Mouse (Mus musculus) frontal cortex, adult (tissue): ENCODE measurements at regions not wholly inside any gene's neighbourhood (a gene's known extent, or its start where the extent isn't known, plus 50 kb on each side); places are given as distances from the start of the nearest gene placed in this dataset.

Experiments
- ATAC-seq: cut with Nextera tagmentation; 2 replicates; pipeline ENCODE4 v1.9.2; 2017; ENCODE audit warnings: mild to moderate bottlenecking, moderate library complexity, mixed read lengths; ENCODE audit not compliant: low TSS enrichment

DNA sequence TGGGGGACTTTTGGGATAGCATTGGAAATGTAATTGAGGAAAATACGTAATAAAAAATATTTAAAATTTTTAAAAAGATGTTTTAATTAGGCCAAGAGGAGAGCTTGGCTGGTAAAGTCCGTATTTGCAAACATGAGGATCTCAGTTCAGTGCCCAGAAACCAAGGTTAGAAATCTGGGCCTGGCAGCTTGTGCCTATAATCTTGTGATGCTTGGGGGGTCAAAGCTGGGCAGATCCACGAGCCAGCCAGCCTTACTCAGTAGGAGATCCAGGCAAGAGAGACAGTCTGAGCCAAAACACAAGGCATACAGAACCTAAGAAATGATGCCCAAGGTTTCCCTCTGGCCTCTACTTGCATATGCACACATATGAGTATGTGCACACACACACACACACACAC lies 54.1 kb upstream of the Cxadr start:
- ATAC-seq: no peak

DNA sequence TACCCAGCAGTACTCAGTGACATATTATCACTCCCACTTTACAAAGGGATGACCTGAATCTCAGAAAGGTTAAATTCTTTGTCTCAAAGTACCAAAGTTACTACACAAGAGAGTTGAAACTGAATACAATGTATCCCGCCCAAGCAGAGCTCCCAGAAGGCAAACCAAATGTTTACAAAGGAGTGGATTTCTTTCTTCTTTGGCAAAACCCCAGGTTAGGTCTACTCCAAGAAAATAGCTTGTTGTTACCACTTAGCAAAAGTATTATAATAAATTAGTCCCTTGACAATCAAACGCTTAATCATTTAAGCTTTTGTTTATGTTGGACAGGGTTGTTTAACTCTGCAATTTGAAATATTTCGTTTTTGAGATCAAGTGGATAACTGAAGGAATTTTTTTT lies 58.6 kb upstream of the Cxadr start:
- no peak for ATAC-seq

DNA sequence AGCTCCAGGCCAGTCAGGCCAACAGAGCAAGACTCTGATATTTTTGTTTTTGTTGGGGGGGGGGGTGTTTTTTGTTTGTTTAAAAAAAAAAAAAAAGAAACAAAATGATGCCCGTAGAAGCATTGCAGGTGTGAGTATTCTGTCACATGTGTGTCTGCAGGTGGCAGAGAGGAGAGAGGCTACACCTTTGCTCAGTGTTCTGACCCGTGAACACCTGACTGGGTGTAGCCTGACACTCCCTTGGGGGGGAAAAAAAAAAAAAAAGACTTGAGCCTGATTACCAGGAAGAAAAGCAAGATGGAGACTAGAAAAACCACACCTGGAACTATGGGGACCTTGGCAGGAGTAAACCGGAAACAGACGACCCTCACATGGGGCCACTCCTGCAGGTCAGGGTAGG lies 61.1 kb upstream of the Cxadr start:
- ATAC-seq: no peak

DNA sequence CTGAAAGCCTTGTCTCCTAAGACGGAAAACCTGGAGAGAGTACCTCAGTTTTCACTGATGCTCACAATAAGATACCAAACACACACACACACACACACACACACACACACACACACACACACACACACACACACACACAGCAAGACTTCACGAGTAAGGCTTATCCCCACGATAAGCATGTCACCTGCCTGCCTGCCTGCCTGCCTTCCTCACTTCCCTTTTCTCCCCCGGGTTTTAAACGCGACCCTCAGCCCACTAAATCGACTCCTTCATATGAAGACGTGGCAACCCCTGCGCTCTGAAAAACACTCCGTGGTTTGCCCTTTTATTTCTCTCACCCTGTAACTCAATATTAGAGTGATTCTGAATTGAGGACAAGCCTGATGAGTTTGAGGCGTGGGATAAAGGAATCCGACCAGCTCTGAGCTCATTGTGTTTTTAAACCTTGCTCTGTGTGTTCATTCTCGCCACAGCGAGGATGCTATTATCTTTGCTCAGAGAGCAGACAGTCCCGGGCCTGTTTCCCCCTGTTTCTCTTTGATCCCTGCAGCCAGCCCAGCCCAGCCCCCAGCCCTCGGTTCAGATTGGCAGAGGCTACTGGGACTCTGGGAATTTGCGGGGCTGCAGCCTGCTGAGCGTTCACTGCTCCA lies 63.1 kb upstream of the Cxadr start:
- peak; percentile 58 for ATAC-seq

DNA sequence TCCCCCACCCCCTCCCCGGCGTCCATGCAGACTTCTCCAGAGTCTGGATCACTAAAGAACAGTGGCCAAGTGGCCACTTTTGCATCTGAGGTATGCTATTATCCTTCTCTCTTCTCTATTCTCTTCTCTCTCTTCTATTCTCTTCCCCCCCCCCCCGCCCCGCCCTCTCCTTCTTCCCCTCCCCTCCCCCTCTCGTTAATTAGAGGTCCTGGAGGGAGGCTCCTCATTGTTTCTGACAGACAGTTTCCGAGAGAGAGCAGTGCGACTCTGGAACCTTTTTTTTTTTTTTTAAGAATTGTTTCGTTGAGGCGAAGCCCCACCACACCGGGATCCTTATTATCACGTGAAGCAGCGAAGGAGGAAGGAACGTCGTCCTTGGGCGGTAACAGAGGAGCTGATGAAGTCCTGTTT lies 63.6 kb upstream of the Cxadr start:
- ATAC-seq: peak; percentile 56

DNA sequence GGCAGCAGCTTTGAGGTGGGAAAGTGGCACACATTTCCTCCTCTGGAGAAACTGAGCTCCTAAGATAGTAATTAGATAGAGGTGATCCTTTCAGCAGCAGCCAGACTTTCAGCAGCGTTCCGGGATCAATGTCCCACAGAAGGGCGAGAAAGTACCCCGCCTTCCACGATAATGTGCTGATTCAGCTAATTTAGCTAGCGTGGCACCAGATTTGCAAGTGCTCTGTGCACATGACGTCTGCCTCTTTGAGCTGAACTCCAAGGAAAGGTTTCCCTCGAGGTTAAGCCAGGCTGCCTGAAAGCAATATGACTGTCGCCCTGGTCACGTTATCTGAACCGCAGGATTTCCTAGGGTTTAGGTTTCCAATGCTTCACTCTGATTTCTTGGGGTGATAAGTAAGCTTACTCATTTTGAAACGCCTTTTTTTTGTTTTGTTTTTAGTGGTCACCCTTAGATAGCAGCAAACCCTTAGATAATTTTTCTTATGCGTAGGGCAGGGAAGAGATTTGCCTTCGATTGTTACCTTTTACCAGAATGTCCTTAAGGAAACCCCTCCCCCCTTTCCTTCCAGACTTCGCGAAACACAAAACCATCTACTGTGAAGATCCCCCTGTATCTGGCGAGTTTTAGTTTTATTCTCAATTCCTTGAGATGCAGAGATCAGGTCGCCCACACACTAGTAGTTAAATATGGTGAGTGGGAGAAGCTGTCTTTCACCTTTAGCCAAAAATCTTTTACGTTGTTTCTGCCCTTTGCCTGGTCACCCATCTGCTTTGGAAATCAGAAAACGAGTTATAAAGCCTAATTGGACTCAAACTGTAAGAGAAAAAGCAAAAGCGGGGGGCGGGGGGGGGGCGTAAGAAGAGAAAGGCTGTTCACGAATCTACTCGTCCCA lies 64.3 kb upstream of the Cxadr start:
- peak; percentile 42 for ATAC-seq

DNA sequence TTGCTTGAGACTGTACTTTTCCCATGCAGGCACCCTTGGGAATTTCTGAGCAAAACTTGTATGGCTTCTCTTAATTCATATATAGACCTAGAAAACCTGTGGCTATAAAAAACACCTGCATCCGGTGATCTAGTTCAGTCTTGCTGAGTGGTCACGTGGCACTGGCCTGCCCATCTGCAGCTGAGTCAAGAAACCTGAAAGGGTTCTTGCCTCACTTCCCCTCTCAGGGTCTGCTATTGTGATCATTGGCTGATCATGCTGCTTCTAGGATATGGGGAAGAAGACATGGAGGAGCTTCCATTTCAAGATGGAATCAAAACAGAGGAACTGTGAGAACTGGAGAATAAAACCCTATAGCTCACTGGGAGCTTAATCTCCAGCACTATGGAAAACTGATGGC lies 69.1 kb upstream of the Cxadr start:
- no peak for ATAC-seq

DNA sequence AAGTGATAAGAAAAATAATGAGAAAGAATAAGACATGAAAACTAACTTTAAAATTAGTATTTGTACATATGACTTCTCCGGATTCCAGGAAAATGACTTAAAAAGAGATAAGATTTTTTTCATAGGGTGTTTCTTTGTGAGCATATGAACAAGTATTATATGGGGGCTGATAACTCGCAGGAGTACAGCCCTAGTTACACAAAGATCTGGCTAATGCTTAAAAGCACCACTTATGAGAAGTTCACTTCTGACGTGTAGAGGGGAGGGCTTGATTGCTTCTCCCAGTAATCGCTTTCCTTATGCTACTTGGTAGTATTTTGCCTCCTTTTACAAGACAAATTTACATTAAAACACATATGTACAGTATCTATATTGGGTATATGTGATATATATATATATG lies 72.3 kb upstream of the Cxadr start:
- ATAC-seq: no peak

DNA sequence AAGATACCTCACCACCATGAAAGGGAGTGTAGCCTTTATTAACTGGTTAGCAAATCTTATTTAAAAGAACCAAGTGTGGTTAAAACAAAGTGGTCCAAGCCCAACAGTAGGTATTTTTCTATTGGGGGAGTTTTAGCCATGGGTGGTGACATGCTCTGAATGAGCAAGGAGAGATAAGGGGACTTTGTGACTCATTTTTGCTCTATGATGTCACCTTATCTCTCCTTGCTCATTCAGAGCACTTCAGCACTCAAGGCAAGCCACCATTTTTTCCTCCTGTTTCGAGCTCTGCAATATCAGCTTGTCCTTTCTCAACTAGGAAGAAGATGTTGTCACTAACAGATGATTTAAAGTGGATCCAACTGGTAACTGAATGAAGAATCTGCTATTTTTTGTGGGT lies 78.9 kb upstream of the Cxadr start:
- no peak for ATAC-seq

DNA sequence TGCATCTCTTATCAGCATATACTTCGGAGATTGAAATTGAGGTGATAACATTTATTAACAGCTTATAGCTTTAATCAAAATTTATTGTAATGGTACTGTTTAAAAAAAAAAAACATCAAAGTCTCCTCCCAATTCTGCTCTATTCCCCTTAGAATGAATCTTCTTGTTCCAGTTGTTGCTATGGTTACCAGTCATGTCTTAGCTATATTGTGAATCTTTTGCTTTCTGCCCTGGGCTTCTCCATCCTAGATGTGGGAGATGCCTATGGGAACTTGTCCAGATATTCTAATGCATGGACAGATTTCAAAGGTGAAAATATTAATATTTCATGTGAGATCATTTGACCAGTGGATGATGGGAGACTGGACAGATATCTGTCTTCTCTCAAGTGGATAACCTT lies 79.5 kb upstream of the Cxadr start:
- ATAC-seq: peak; percentile 85

DNA sequence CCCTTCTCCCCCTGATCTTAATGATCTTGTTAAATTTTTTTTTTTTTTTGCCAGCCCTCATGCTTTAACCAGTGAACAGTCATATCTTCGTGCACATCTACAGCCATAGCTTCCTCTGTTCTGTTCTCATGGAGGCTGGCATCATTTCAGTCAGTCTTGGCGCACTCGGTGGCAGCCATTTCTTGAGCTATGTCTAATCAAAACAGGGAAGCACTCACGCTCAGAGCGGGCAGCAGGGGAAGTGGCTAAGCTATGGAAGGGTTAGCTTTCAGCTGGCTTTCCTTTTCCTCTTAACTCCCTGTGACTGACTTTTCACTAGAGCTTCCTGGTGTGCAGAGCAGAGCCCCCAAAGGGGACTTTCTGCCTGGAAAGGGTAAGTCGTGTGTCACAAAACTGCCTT lies 83.7 kb upstream of the Cxadr start:
- peak; percentile 61 for ATAC-seq

DNA sequence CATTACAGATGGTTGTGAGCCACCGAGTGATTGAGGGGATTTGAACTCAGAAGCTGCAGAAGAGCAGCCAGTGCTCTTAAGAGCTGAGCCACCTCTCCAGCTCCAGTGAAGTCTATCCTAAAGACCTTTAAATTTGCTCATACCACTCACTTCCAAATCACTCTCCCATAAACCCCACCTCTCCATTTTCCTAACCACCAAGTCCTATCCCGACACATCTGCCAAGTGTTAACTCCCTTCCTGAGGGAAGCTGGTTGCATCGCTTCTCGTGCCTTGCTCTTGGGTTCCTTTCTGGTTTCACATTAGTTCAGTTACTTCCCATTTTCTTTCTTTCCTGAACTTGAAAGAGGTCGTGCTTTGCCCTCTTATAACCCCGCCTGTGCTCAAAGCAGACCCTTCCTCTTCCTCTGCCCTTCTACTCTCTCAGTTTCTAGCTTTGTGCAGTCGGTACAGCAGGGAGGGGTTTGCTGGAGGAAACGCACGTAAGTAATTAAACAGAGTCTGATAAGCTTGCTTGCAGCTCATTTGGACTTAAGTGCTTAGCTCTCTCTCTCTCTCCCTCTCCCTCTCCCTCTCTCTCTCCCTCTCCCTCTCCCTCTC lies 84.4 kb upstream of the Cxadr start:
- ATAC-seq: no peak

DNA sequence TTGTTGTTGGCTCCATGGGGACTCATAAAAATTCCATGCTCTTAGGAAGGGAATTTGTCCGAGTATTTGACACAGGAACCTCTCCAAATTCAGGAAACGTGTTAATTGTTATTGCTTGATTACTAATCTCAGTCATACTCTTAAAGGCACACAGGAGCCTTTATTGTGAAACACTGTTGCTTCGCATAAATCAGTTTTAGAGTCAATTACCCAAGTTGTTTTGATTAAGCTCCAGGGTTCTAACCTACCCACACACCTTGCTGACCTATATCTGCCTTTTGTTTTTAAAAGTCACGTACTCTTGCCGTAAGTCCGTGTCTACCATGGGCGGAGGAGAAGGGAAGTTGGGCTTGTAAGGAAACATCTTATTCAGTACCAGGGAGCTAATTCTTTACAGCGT lies 89.6 kb upstream of the Cxadr start:
- ATAC-seq: no peak

DNA sequence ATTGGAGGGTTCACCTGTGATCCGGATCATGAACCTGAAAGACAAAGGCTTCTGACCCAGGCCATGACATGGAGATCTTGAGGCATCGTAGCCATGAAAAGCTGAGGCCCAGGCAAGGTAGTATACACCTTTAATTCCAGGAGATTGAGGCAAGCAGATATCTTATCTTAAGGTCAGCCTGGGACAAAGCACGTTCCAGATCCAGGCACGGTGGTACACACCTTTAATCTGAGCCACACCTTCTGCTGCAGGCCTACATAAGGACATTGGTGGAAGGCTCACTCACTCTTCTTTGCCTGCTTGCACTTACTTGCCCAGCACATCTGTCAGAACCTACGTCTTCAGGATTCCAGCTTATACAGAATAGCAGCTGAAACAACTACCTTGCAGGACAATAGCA lies 93.0 kb upstream of the Cxadr start:
- no peak for ATAC-seq

DNA sequence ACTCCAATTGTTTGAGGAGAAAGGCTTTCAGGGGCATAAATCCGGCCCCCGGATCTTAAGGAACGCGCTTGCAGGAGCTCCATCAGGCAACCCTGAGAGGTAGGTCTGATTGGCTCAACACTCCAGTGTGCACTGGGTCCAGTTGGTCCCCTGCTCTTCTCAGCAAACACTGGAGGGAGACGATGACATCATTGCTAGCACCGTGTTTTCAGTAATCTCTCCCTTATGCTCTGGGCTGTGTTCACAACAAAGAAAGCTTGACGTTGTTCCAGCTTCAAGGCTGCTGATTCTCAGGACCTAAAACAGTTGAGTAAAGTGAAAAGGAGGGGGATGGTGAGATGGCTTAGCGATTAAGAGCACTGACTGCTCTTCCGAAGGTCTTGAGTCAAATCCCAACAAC lies 97.0 kb upstream of the Cxadr start:
- ATAC-seq: no peak

DNA sequence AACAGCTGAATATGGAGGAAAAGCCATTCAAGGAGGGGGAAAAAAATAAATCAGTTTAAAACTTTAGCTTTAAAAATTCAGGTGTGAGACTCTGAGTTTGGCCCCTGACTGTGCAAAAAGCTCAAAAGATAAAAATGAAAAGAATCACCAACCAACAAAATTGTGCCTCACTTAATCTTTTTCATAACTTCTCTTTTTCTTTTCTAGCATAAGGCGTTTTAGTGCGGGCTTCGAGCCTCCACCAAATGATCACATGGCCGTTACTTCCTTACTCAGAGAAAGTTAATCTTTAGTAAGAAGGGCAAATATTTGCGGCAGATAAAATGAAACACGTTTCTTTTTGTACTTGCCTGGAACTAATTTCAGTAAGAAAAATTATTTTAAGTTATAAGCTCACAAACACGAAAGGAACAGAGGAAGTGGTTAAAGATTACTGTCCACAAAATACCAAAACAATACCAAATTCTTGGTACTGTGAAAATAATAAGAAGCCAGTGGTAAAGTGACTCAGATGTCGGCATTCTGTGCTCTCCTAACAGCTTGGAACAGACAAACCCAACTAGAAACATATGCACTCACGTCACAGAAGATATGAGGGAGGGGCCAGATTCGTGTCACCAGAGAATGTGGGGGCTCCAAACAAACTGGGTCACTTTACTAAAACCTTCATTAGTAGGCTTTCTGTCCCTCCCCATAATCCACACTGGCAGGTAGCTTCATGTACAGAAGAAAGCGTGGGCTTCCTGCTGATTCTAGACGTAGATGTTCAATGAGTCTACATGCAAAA lies 101.1 kb upstream of the Cxadr start:
- no peak for ATAC-seq

DNA sequence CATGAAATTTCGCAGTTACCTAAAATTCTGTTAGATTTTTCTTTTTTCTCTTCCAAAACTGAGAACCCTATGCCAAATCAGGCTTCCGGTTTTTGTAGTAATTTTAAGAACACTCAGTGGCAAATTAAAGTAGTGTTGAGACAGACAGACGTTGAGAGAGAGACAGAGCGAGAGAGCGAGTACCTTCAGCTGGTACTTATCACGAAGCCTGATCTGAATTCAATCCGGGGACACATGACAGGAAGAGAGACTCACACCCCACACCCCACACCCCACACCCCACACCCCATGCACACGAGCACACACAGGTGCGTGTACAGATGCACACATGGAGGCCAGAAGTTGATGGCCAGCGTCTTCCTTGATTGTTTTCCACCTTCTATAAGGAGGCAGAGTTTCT lies 102.0 kb upstream of the Cxadr start:
- no peak for ATAC-seq

DNA sequence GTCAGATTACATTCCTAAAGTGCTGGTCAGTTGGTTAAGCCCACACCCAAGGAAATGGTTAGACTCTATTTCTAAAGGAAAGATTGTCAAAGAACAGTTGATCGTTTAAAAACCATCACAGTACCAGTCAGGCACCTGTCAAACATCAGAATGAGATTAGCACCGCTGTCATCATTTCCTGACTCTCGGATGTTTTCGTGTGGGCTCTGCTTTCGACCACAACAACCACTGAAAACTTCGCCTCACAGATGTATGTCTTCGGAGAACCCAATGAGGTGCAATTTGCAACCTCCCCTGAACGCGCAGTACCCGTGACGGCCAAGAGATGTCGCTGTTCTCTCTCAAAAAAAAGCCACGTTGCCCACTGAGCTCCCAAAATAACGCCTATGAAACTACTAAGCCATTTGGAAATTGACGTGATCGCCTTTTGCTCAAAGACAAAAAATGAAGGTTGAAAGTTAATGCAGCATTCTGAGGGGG lies 102.6 kb upstream of the Cxadr start:
- ATAC-seq: peak; percentile 91

DNA sequence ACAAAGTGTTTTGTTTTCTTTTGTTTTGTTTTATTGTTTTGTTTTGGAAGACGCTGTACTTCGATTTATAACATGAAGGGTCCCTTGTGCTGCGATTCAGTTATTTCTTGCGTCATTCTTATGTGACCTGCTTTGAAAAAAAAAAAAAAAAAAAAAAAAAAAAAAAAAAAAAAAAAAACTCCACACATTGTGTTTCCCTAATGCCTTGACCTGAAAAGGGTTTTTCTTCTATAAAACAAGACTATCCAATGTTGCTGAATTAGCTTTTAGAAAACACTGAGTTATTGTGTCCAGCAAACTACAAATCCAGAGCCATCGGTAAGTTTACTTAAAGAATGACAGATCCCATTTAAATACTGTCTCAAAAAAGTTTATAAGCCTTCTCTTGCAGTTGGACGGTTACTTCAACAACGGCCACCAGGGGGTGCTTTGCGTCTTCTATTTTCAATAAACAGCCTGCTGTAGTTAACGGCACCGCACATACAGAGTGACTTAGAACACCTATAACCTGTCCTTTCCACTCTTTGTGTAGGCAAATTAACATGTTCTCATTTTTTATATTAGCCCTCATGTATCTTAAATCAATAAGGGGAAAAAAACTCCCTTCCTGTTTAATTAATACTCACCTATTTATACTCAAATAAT lies 103.9 kb upstream of the Cxadr start:
- ATAC-seq: peak; percentile 89

DNA sequence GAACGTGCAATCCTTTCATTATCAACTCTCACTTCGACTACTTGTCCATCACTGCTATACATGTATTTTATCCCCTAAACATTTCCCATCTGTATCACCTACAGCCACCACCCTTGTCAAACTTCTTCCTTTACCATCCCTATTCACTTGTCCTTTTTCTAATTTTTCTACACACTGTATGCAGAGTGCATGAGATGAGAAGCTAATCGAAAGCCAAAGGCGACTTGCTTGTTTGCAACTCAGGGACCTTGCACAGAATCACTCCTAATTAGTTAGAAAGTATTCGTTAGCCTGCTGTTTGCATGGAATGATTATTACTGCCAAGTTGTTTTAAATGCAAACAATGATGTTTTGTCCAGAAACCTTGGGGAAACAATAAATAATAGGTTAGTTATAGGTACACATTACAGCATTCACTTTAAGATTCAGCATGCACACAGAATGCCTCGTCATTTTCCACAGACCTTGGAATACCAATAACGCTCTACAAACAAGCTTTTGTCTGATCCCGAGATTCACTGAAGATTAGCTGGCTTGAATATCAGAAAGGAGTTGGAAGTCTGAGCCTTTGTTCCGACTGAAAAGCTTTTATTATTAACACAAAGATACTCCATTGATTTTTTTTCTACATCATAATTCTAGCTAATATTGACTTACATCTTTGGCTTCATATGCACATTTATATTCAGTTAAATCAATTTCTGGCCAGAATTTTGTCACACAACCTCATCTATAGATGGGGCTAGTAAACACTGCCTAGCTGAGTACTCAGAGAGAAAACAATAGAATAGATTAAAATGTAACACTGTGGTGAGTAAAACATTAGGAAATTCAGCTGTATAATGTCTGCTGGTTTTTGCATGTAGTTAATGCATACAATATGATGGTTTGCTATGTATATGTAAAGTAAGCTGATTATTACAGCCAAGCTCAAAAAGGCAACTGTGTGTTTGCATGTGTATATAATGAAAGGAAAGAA lies 130.4 kb upstream of the Cxadr start:
- no peak for ATAC-seq

DNA sequence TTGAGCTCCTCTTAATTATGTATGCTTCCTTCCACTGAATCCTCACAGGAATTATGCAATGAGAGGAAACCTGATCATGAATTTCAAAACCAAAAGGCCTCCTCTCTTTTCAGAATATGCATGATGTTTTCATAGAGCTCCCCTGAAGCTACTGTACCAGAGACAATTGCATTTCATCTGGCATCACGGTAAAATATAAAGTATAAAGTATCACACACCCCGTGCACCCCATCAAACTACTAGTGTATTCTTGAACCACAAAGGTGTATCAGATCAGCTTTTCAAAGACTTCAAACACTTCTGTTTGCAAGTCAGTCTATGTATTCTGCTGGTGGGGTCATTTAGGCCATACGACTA lies 144.4 kb upstream of the Cxadr start:
- peak; percentile 50 for ATAC-seq
